Mouse (Mus musculus): Measurements from ENCODE around the gene Fam169a. TPM values are rescaled to one million over a fixed set of nuclear protein-coding genes. Genes with fewer than 3 reads are reported as not detected.

The Fam169a gene
- total and polyA plus RNA-seq, 3 experiments = 0.42 to 0.79 TPM; not detected in 1

- Histone ChIP-seq H3K4me1 (ENCODE audit: control insufficient read depth in 1 of 2, insufficient read depth in 2 of 2) (peaks cover 0 to 23% of the 10 kb centered on the region in 2 experiments; a peak in 2 of 4 replicates), H3K9ac (ENCODE audit: insufficient read depth, low read depth) (peak within 1 kb of the TSS; percentile 89), H3K36me3 (replicated peaks in 1 of 2; ENCODE audit: control insufficient read depth in 1 of 2, insufficient read depth in 1 of 2, low read length in 1 of 2) (peaks cover 18 to 46% of the 10 kb centered on the region in 2 experiments), H3K27ac (ENCODE audit: insufficient read depth, low read depth) (peak within 1 kb of the TSS; percentile 71), H3K27me3 (replicated peaks) (no peaks in the 10 kb centered on the region), H3K79me2 (replicated peaks; ENCODE audit: control insufficient read depth, extremely low read depth, insufficient read depth, poor library complexity, severe bottlenecking) (peaks cover 32% of the 10 kb centered on the region), H3K4me2 (ENCODE audit: insufficient read depth, low read depth, poor library complexity, severe bottlenecking) (peak within 1 kb of the TSS; percentile 93), H3K9me3 (replicated peaks; ENCODE audit: low read length) (no peaks in the 10 kb centered on the region), H3K4me3 (replicated peaks in 1 of 3; ENCODE audit: low read depth in 2 of 3, low read length in 2 of 3, poor library complexity in 1 of 3) (peak within 1 kb of the TSS; percentile 84 to 95 (median 90))
- peak; percentile 96 for DNase-seq (ENCODE audit: extremely low read depth)
- dilution Hi-C loops (cut with MboI; ENCODE audit: extremely low pct_ligation_motif_present, extremely low pct_unique_long_range_greater_than_20kb, low sequenced_read_pairs) (no loop called here), in situ Hi-C loops (cut with MboI; ENCODE audit: low pct_ligation_motif_present, low pct_unique_long_range_greater_than_20kb, low sequenced_read_pairs) (no loop called here)
- peak; percentile 54; the same call in 1 of the 2 replicates for TF ChIP-seq MEF2A (IDR thresholded peaks at IDR 0.05; ENCODE audit: borderline replicate concordance, low read depth, low read length)
- no peak for TF ChIP-seq JUN (IDR thresholded peaks at IDR 0.05; ENCODE audit: insufficient read depth, low read depth, low read length)
- TF ChIP-seq TBP (conservative IDR thresholded peaks at IDR 0.05; ENCODE audit: low read depth, low read length) = peak; percentile 90
- peak; percentile 41; the same call in 1 of the 2 replicates for TF ChIP-seq ZMIZ1 (IDR thresholded peaks at IDR 0.05; ENCODE audit: low read depth, low read length)
- TF ChIP-seq SIN3A (IDR thresholded peaks at IDR 0.05; ENCODE audit: low read length) = peak; percentile 91
- no peak for TF ChIP-seq ZC3H11A (IDR thresholded peaks at IDR 0.05; ENCODE audit: low read depth, low read length)
- peak; percentile 90 for TF ChIP-seq HCFC1 (IDR thresholded peaks at IDR 0.05; ENCODE audit: low read depth, low read length)
- TF ChIP-seq RAD21 (IDR thresholded peaks at IDR 0.05; ENCODE audit: low read depth, low read length) = no peak
- peak; percentile 47; the same call in 1 of the 2 replicates for TF ChIP-seq POLR2AphosphoS2 (IDR thresholded peaks at IDR 0.05; ENCODE audit: low read depth, low read length)
- no peak for TF ChIP-seq BHLHE40 (IDR thresholded peaks at IDR 0.05; ENCODE audit: low read depth, low read length)
- TF ChIP-seq ELF1 (IDR thresholded peaks at IDR 0.05; ENCODE audit: low read depth, low read length) = peak; percentile 90
- peak; percentile 60 for TF ChIP-seq MXI1 (IDR thresholded peaks at IDR 0.05; ENCODE audit: low read depth, low read length)
- TF ChIP-seq NELFE (IDR thresholded peaks at IDR 0.05; ENCODE audit: low read depth, low read length) = peak; percentile 85
- no peak for TF ChIP-seq SMC3 (IDR thresholded peaks at IDR 0.05; ENCODE audit: low read depth, low read length)
- 0 out of 2 replicates have a peak, but pooled peaks have one; percentile 65 for TF ChIP-seq UBTF (IDR thresholded peaks at IDR 0.05; ENCODE audit: low read depth, low read length)
- TF ChIP-seq KAT2A (IDR thresholded peaks at IDR 0.05; ENCODE audit: insufficient replicate concordance, low read length) = peak; percentile 85; the same call in 1 of the 2 replicates
- peak; percentile 69 for TF ChIP-seq NRF1 (IDR thresholded peaks at IDR 0.05; ENCODE audit: low read depth, low read length)
- peak; percentile 74 for TF ChIP-seq MYC (IDR thresholded peaks at IDR 0.05; ENCODE audit: low read depth, low read length)
- 0 out of 2 replicates have a peak, but pooled peaks have one; percentile 20 for TF ChIP-seq CHD2 (IDR thresholded peaks at IDR 0.05; ENCODE audit: low read length)
- peak; percentile 79 for TF ChIP-seq IRF4 (IDR thresholded peaks at IDR 0.05; ENCODE audit: low read depth, low read length)
- no peak for TF ChIP-seq EP300 (IDR thresholded peaks at IDR 0.05; ENCODE audit: low read length)
- peak; percentile 94 for TF ChIP-seq TCF12 (IDR thresholded peaks at IDR 0.05; ENCODE audit: low read depth, low read length)
- peak; percentile 94 for TF ChIP-seq POLR2A (IDR thresholded peaks at IDR 0.05; ENCODE audit: low read depth, low read length)
- no peak for TF ChIP-seq CHD1 (IDR thresholded peaks at IDR 0.05; ENCODE audit: low read depth, low read length)
- TF ChIP-seq MAZ (IDR thresholded peaks at IDR 0.05; ENCODE audit: low read depth, low read length) = no peak
- no peak for TF ChIP-seq JUND (conservative IDR thresholded peaks at IDR 0.05; ENCODE audit: low read depth, low read length)
Observed at GRCm38 (mm10) chr13:97137466-97138400, 70.6 kb downstream of the Fam169a start, which contains the start of the genes Gfm2 and Nsa2. Gene Gfm2, plus strand, starts transcription at chr13:97137937. Gene Nsa2, minus strand, starts transcription at chr13:97137937.

Data from CH12.LX (cell line).